Mouse (Mus musculus) gonadal fat pad, adult 2 months (tissue): ENCODE results near the gene Adgrl1. TPM values are rescaled to one million over a fixed set of nuclear protein-coding genes. Genes with fewer than 3 reads are reported as not detected.

Experiments
- DNase-seq: peaks from one replicate; pipeline ENCODE4 v3.0.0-alpha.2; 2012; ENCODE audit warnings: low read depth
- polyA plus RNA-seq: library from polyadenylated mRNA; depleted of rRNA; stranded (reverse); fragments of >200 nt; gene quantifications from 2 replicates; pipeline ENCODE4 v1.2.3, GENCODE M21; 2012; rRNA removed

Adgrl1 gene
- polyA plus RNA-seq, 1 experiment = 70.0 TPM

GRCm38 (mm10) chr8:83990170-83990569, 90.3 kb downstream of the Adgrl1 start:
- no peak for DNase-seq

Other genes with a start within 250 kb of the Adgrl1 start
- 95.2 and 110 TPM in 2 replicates for gene Gipc1, start 247.4 kb upstream of the Adgrl1 start, polyA plus RNA-seq
- 1.3 and 1.4 TPM in 2 replicates for gene Ptger1, start 233.4 kb upstream of the Adgrl1 start, polyA plus RNA-seq
- 63.3 and 63.6 TPM in 2 replicates for gene Pkn1, start 200.9 kb upstream of the Adgrl1 start, polyA plus RNA-seq
- gene Ddx39, start 184.9 kb upstream of the Adgrl1 start, polyA plus RNA-seq = 28.2 and 35.7 TPM in 2 replicates
- gene Adgre5, start 158.8 kb upstream of the Adgrl1 start, polyA plus RNA-seq = 173 and 176 TPM in 2 replicates
- gene Gm10644, start 55.1 kb downstream of the Adgrl1 start, polyA plus RNA-seq = 3.2 and 3.3 TPM in 2 replicates
- gene Asf1b, start 55.4 kb downstream of the Adgrl1 start, polyA plus RNA-seq = 3.9 and 6.3 TPM in 2 replicates
- gene Prkaca, start 72.9 kb downstream of the Adgrl1 start, polyA plus RNA-seq = 127 and 129 TPM in 2 replicates
- gene Samd1, start 97.6 kb downstream of the Adgrl1 start, polyA plus RNA-seq = 32.3 and 36.3 TPM in 2 replicates
- gene 1700067K01Rik, start 101.4 kb downstream of the Adgrl1 start, polyA plus RNA-seq = 0.28 TPM in 2 replicates
- gene 2210011C24Rik, start 112.1 kb downstream of the Adgrl1 start, polyA plus RNA-seq = 0.86 and 1.1 TPM in 2 replicates
- 0.49 and 1.0 TPM in 2 replicates for gene Palm3, start 121.4 kb downstream of the Adgrl1 start, polyA plus RNA-seq
- 2.3 and 3.1 TPM in 2 replicates for gene Il27ra, start 142.5 kb downstream of the Adgrl1 start, polyA plus RNA-seq
- gene Rln3, start 144.9 kb downstream of the Adgrl1 start, polyA plus RNA-seq = 0.24 TPM in 1 of 2 replicates, not detected in the other
- 0.97 and 1.3 TPM in 2 replicates for gene Gm10643, start 165.0 kb downstream of the Adgrl1 start, polyA plus RNA-seq
- 13.2 and 16.8 TPM in 2 replicates for gene Rfx1, start 166.7 kb downstream of the Adgrl1 start, polyA plus RNA-seq
- 22.0 and 28.8 TPM in 2 replicates for gene Dcaf15, start 204.7 kb downstream of the Adgrl1 start, polyA plus RNA-seq
- 0.51 and 0.81 TPM in 2 replicates for gene Podnl1, start 225.9 kb downstream of the Adgrl1 start, polyA plus RNA-seq
- 25.4 and 25.7 TPM in 2 replicates for gene Cc2d1a, start 247.8 kb downstream of the Adgrl1 start, polyA plus RNA-seq
- gene 4930432K21Rik, start 247.9 kb downstream of the Adgrl1 start, polyA plus RNA-seq = 2.4 TPM in 2 replicates